Mouse (Mus musculus) right cerebral cortex, postnatal 10 days (tissue): ENCODE results near the gene Gkn3.

ENCODE experiments used
- DNase-seq, 2 experiments: peaks; one replicate each; pipeline ENCODE4 v3.0.0; 2021; ENCODE audit warnings: low spot score in 2 of 2

The Gkn3 gene

GRCm38 (mm10) chr6:87354441-87354840 is 34.3 kb downstream of the Gkn3 start:
- no peak for DNase-seq

DNA sequence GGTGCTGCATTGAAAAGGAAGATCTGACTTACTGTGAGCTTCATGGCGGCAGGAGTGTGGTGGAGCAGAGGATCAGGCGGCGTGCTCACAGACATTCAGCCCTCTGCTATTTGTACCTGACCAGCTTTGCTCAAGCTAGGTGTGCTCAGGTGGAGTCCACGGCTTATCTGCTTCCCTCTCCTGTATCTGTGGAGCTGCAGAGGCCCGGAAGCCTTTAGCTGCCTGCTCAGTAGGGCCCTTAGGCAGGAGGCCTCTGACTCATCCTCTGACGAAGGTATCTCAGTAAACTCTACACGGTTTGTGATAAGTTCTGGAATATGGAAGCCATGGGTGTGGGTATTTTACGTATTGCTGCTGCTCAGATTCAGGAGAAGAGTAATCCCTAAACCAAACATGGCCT is 37.9 kb downstream of the Gkn3 start, which contains the start of gene Gkn1:
Gkn1 (minus strand) TSS at position 114 of the 400 bp plus-strand sequence.
- DNase-seq, result no peak

DNA sequence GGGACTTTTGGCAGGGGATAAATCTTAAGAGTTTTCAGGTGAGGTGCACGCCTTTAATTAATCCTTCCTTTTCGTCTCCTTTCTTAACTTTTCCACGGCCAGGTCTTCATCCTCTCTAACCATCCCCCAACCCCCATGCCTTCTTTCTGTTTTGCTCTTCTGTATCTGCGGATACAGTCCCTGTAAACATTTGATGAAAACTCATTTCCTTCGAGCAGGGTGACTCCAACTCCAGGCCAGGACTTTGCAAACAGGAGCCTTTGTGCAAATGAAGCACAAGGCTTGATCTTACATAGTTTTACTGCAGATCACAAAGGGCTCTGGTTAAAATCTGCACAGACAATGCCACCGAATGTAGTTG is 52.8 kb downstream of the Gkn3 start:
- DNase-seq, result no peak

DNA sequence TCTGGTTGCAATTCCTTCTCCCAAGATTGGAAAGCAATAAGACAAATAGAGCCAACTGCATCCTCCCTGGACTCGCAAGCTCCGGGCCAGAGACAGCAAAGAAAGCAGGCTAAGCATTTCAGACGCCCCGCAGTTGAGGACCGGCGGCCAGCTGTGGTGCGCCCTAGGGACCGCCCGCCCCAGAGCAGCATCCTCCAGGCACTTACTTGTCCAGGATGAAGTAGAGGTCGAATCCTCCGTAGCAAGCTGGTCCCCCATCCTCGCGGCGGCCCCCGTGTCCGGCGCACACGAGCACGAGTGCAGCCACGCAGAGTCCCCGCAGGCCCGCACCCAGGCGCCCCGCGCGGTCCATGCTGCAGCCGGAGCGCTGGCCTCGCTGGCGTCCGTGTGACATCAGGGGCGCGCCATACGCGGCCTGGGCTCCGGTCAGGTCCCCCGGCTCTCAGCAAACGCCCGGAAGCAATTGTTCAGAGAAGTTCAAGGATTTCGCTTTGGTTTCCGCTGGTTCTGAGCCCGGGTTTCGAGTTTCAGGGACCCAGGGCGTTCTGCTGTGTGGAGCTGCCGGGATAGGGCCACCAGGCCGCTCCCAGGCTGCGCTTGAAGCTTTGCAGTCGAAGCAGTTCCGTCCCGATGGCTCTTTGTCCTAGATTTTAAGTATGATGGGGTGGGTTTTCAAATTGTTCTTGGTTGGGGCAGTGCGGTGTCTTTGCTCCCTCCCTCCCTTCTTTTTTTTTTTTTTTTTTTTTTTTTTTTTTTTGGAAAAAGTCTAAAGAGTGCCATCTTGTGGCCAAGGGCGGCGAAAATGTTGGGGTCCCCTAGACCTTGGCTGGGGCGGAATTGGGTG is 53.4 kb downstream of the Gkn3 start, which contains the start of gene Antxr1:
Antxr1 (minus strand) TSS at position 731 of the 844 bp plus-strand sequence.
- DNase-seq, result peak; percentile 58 to 66

DNA sequence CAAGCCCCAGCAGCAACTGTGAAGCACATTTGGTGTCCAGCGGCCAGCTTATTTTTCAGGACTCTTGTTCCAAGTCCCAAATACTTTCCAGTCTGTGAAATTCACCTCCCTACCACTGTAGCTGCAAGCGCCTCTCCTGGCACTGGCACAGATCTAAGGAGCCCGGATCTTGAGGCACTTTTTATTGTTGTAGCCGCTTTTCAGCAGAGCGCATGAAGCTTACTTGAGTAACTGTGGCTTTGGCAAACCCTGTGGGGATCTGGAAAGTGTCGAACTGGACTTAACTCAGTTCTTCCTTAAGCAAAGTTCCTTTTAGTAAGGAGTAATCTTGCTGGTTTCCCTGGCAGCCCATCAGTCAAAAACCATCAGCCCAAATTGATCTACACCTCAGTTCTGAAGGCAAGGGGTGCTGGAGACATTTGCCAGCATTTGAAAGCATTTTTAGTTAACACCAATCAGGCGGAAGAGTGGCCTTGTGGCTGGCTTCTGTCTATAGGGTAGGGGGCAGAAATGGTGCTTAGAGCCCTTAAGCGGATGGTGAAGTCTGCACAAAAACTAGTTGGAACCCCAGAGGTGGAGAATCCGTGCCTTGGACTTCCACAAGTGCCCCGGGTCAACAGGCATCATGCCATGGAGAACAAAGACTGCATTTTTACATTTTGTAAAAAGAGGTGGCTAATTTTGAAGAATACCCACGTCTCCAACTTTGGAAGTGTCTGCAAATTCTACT is 54.2 kb downstream of the Gkn3 start:
- DNase-seq, result peak; percentile 72 to 78
